Mouse (Mus musculus) forebrain, embryonic 11.5 days (tissue): ENCODE measurements at regions not wholly inside any gene's neighbourhood (a gene's known extent, or its start where the extent isn't known, plus 50 kb on each side); places are given as distances from the start of the nearest gene placed in this dataset.
"Not testable (repeated sequence)": the region's sequence is repeated elsewhere in the genome, so short reads cannot be mapped to it uniquely, and the experiment has no call there.

Experiments
- ATAC-seq: fragments of 200-750 bp; cut with Nextera tagmentation; replicated peaks from 2 replicates; pipeline ENCODE4 v1.8.0; 2017; ENCODE audit warnings: moderate TSS enrichment; ENCODE audit not compliant: low FRiP score
- DNase-seq: peaks from one replicate; pipeline ENCODE4 v3.0.0-alpha.2; 2017; ENCODE audit warnings: low spot score
- H3K27ac ChIP-seq: fragments of 300-500 bp; sonication (generic); 2 replicates; pipeline ENCODE4 v1.5.1; 2014; ENCODE audit warnings: low read depth, low read length
- H3K27me3 ChIP-seq: fragments of 300-500 bp; sonication (generic); 2 replicates; pipeline ENCODE4 v1.6.1; 2014; ENCODE audit warnings: mild to moderate bottlenecking, low read length, mixed read lengths; ENCODE audit not compliant: control insufficient read depth, insufficient read depth
- H3K36me3 ChIP-seq: fragments of 300-500 bp; sonication (generic); 2 replicates; pipeline ENCODE4 v1.6.1; 2014; ENCODE audit warnings: mild to moderate bottlenecking, low read length, moderate library complexity, mixed read lengths; ENCODE audit not compliant: control insufficient read depth, insufficient read depth
- H3K4me1 ChIP-seq: fragments of 300-500 bp; sonication (generic); replicated peaks from 2 replicates; pipeline ENCODE4 v1.6.1; 2014; ENCODE audit warnings: low read length, mixed read lengths; ENCODE audit not compliant: control insufficient read depth, insufficient read depth
- H3K4me2 ChIP-seq: fragments of 300-500 bp; sonication (generic); 2 replicates; pipeline ENCODE4 v1.6.1; 2014; ENCODE audit warnings: low read depth, mild to moderate bottlenecking, low read length, moderate library complexity, mixed read lengths; ENCODE audit not compliant: severe bottlenecking
- H3K4me3 ChIP-seq: fragments of 300-500 bp; sonication (generic); 2 replicates; pipeline ENCODE4 v1.5.1; 2014; ENCODE audit warnings: low read depth, low read length
- H3K9ac ChIP-seq: fragments of 300-500 bp; sonication (generic); 2 replicates; pipeline ENCODE4 v1.6.1; 2014; ENCODE audit warnings: low read length
- H3K9me3 ChIP-seq: fragments of 300-500 bp; sonication (generic); 2 replicates; pipeline ENCODE4 v1.6.1; 2016; ENCODE audit warnings: low read length, mixed read lengths; ENCODE audit not compliant: control insufficient read depth
- WGBS: fragments of 180-500 bp; shearing (Covaris S2); extraction: QIAGEN DNeasy Blood & Tissue Kit; methylation state at CpG from one replicate; pipeline ENCODE4 v1.1.7; 2014; 5-methylcytosine and 5-hydroxymethylcytosine counted together

- Histone ChIP-seq H3K9me3 (no peaks in the 10 kb centered on the region), H3K4me1 (no peaks in the 10 kb centered on the region), H3K4me3 (no peak overlapping the region), H3K27ac (no peak overlapping the region), H3K4me2 (no peak overlapping the region), H3K27me3 (no peaks in the 10 kb centered on the region), H3K9ac (no peak overlapping the region), H3K36me3 (no peaks in the 10 kb centered on the region)
- WGBS: 91% methylated on average over 3 of the region's 3 CpGs
- no peak for DNase-seq
- ATAC-seq: no peak
Measured at GRCm38 (mm10) chr9:27526681-27527080, 130.1 kb downstream of the Spata19 start.

DNA sequence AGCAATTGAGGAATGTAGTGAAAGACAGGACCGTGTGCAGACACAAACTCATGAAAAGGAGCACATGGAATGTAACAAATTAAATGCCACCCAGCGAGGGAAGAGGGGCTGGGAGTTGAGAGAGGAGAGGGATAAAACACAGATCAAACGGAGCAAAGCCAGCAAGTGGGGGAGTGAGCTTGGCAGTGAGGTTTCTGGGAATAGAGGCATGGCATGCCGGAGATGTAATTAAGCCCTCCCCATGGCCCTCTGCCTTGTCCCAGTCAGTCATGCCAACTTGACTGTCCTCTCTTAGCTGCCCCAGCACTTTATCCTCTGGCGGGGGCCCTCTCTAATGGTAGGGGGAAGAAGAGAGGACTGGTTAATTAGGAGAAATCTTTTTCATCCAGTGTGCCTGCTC, 141.9 kb downstream of the Spata19 start:
- DNase-seq: no peak
- 33% methylated on average over 5 of the region's 5 CpGs for WGBS

GRCm38 (mm10) chr9:27541585-27542151, 145.1 kb downstream of the Spata19 start:
- no peak for ATAC-seq
- no peaks in the 10 kb centered on the region for H3K27me3 ChIP-seq
- no peak overlapping the region for H3K27ac ChIP-seq
- H3K4me1 ChIP-seq: peaks cover 3% of the 10 kb centered on the region
- 93% methylated on average over 2 of the region's 2 CpGs for WGBS
- no peak overlapping the region for H3K4me2 ChIP-seq
- H3K36me3 ChIP-seq: no peaks in the 10 kb centered on the region
- no peak for DNase-seq
- no peak overlapping the region for H3K4me3 ChIP-seq
- H3K9me3 ChIP-seq: no peaks in the 10 kb centered on the region
- H3K9ac ChIP-seq: no peak overlapping the region

More for the DNA sequence above, 141.9 kb downstream of the Spata19 start:
- H3K36me3 ChIP-seq: no peaks in the 10 kb centered on the region
- H3K9me3 ChIP-seq: no peaks in the 10 kb centered on the region
- peaks cover 3% of the 10 kb centered on the region for H3K4me1 ChIP-seq
- no peak overlapping the region for H3K4me3 ChIP-seq
- no peaks in the 10 kb centered on the region for H3K27me3 ChIP-seq
- no peak overlapping the region for H3K9ac ChIP-seq
- no peak overlapping the region for H3K4me2 ChIP-seq
- ATAC-seq: no peak; the same call in 1 of the 2 replicates
- H3K27ac ChIP-seq: no peak overlapping the region

DNA sequence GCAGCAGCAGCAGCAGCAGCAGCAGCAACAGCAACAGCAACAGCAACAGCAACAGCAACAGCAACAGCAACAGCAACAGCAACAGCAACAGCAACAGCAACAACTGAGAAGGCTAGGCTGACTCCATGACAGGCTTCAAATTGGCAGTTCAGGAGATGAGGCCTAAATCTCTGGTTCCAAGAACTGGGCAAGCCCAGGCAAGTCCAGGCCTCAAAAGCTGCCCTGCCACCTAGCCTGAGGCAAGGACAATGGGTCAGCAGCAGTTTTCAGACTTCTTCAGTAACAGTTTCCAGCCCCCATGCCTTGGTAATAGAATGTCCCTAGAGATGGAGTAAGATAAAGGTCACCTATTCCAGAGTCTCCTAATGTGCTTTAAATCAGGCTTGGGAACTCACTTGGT, 158.1 kb downstream of the Spata19 start:
- H3K9me3 ChIP-seq, H3K27me3 ChIP-seq, H3K4me2 ChIP-seq, DNase-seq, H3K36me3 ChIP-seq, H3K27ac ChIP-seq, ATAC-seq, H3K4me1 ChIP-seq, H3K4me3 ChIP-seq, H3K9ac ChIP-seq: not testable (repeated sequence)

DNA sequence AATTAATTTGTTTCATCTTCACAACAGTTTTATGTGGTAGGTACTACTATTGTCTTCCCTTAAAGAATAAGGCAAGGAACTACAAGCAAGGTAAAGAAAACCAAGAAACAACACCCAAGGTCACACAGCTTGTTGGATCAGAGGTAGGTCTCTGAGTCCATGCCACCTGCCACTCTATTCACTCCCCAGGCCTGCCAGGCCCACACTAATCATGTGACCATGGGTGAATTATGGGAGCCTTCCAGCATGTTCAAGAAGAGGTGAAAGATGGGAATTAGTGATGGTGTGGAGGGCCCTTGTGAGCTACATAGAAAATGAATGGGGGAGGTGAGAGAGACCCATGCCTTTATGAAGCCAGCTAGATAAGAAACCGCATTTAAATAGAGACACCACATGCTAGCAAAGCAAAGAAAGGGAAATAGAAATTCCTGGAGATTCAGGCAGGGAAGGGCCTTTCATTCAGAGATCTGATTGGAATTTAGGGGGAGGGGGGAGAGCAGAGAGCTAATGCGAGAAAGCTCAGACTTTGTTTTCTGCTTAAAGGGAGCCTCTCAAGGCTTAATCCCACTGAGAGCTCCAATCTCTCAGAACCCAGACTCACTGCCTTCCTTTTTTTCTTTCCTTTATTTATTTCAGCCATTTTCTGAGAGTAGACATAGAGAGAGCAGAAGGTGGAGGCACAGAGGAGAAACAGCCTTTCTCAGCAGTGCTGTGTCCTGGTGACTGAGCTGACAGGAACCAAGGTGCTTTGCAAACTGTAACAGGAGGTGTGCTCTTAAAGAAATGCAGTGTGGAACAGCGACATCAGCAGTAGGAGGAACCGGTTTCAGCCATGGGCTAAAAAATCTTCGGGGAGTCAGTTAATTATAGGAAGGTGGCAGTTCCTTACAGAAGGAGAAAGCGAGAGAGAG, 160.0 kb downstream of the Spata19 start:
- Histone ChIP-seq H3K9ac (no peak overlapping the region), H3K27ac (peak overlapping the region; percentile 48; the same call in 1 of the 2 replicates), H3K4me1 (peaks cover 5% of the 10 kb centered on the region), H3K4me3 (no peak overlapping the region), H3K27me3 (no peaks in the 10 kb centered on the region), H3K9me3 (no peaks in the 10 kb centered on the region), H3K4me2 (no peak overlapping the region), H3K36me3 (no peaks in the 10 kb centered on the region)
- peak; percentile 89 for ATAC-seq
- WGBS: 6% methylated on average over 6 of the region's 6 CpGs
- DNase-seq: no peak

GRCm38 (mm10) chr9:27557886-27558285, 161.3 kb downstream of the Spata19 start:
- ATAC-seq (no peak), DNase-seq (no peak)
- Histone ChIP-seq H3K27me3 (no peaks in the 10 kb centered on the region), H3K9ac (no peak overlapping the region), H3K4me3 (no peak overlapping the region), H3K36me3 (no peaks in the 10 kb centered on the region), H3K27ac (no peak overlapping the region), H3K9me3 (no peaks in the 10 kb centered on the region), H3K4me1 (peaks cover 5% of the 10 kb centered on the region), H3K4me2 (no peak overlapping the region)
- 46% methylated on average over 1 of the region's 1 CpGs for WGBS

GRCm38 (mm10) chr9:27558286-27558685, 161.7 kb downstream of the Spata19 start:
- no peak for ATAC-seq
- H3K4me1 ChIP-seq: peaks cover 5% of the 10 kb centered on the region
- WGBS: 83% methylated on average over 3 of the region's 3 CpGs
- H3K4me2 ChIP-seq: no peak overlapping the region
- H3K4me3 ChIP-seq: no peak overlapping the region
- H3K27ac ChIP-seq: no peak overlapping the region
- DNase-seq: no peak
- no peaks in the 10 kb centered on the region for H3K9me3 ChIP-seq
- H3K27me3 ChIP-seq: no peaks in the 10 kb centered on the region
- H3K9ac ChIP-seq: no peak overlapping the region
- no peaks in the 10 kb centered on the region for H3K36me3 ChIP-seq

DNA sequence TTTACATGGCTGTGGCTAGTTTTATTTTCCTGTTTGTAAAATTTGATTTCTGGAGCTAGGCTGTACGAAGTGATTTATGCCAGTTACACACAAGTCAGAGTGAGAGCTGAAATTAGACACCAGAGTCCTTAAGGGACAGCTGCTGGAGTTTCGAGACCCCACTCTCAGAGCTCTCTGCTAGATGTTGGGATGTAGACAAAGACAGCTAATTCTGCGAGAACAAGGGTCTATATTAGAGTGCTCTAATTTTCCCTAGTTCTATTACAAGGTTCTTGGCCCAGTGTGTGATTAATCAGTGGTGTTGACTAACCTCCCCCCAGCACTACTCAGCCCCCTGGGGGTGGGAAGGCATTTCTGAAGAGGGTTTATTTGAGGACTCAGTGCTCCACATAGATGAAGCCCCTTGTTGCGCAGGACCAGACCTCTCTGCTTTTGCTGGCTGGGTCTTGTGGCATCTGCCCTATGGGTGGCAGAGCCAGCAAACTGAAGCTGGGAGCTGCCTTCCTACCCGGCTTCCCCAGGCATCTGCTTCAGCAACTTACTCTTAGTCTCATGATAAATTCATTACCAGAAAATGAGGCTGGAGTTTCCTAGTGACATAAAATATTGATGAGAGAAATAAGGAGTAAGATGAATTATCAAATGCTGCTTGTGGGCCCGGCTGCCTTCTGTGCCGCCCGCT, 171.9 kb downstream of the Spata19 start:
- WGBS: 80% methylated on average over 8 of the region's 8 CpGs
- no peak for ATAC-seq

More for the DNA sequence above, 171.9 kb downstream of the Spata19 start:
- DNase-seq: no peak
- Histone ChIP-seq H3K4me1 (no peaks in the 10 kb centered on the region), H3K9ac (no peak overlapping the region), H3K27ac (no peak overlapping the region), H3K4me3 (no peak overlapping the region), H3K4me2 (no peak overlapping the region), H3K27me3 (no peaks in the 10 kb centered on the region), H3K9me3 (no peaks in the 10 kb centered on the region), H3K36me3 (no peaks in the 10 kb centered on the region)
